Mouse (Mus musculus) neural tube, embryonic 14.5 days (tissue): ENCODE data around the gene Cxcl9. TPM values are rescaled to one million over a fixed set of nuclear protein-coding genes. Genes with fewer than 3 reads are reported as not detected.

Experiments used
- ATAC-seq: fragments of 200-750 bp; cut with Nextera tagmentation; 2 replicates; pipeline ENCODE4 v1.8.0; 2017; ENCODE audit warnings: low read depth, mild to moderate bottlenecking, moderate TSS enrichment, moderate library complexity
- H3K27ac ChIP-seq: fragments of 300-500 bp; sonication (generic); 2 replicates; pipeline ENCODE4 v1.5.1; 2014; ENCODE audit warnings: low read depth, mild to moderate bottlenecking, control low read depth, low read length, moderate library complexity, mixed read lengths
- H3K27me3 ChIP-seq: fragments of 300-500 bp; sonication (generic); 2 replicates; pipeline ENCODE4 v1.6.1; 2014; ENCODE audit warnings: low read length; ENCODE audit not compliant: control insufficient read depth, insufficient read depth
- H3K36me3 ChIP-seq: fragments of 300-500 bp; sonication (generic); 2 replicates; pipeline ENCODE4 v1.6.1; 2014; ENCODE audit warnings: low read length, mixed read lengths; ENCODE audit not compliant: control insufficient read depth, insufficient read depth
- H3K4me1 ChIP-seq: fragments of 300-500 bp; sonication (generic); 2 replicates; pipeline ENCODE4 v1.6.1; 2014; ENCODE audit warnings: low read length; ENCODE audit not compliant: control insufficient read depth, insufficient read depth
- H3K4me2 ChIP-seq: fragments of 300-500 bp; sonication (generic); 2 replicates; pipeline ENCODE4 v1.6.1; 2014; ENCODE audit warnings: mild to moderate bottlenecking, low read depth, low read length, control low read depth
- H3K4me3 ChIP-seq: fragments of 300-500 bp; sonication (generic); 2 replicates; pipeline ENCODE4 v1.5.1; 2014; ENCODE audit warnings: low read depth, low read length, control low read depth, mixed read lengths
- H3K9ac ChIP-seq: fragments of 300-500 bp; sonication (generic); replicated peaks from 2 replicates; pipeline ENCODE4 v1.6.1; 2014; ENCODE audit warnings: low read depth, mild to moderate bottlenecking, control low read depth, low read length, mixed read lengths
- H3K9me3 ChIP-seq: fragments of 300-500 bp; sonication (generic); 2 replicates; pipeline ENCODE4 v1.6.1; 2016; ENCODE audit warnings: low read length; ENCODE audit not compliant: control insufficient read depth
- WGBS: fragments of 180-500 bp; shearing (Covaris S2); extraction: QIAGEN DNeasy Blood & Tissue Kit; methylation state at CpG from one replicate; pipeline ENCODE4 v1.1.7; 2014; 5-methylcytosine and 5-hydroxymethylcytosine counted together
- polyA plus RNA-seq: library from polyadenylated mRNA; unstranded; fragments of >200 nt; fragmentation: Nextera tagmentation; extraction: Ambion mirVana; gene quantifications from 2 replicates; pipeline ENCODE4 v1.2.1, GENCODE M21; 2014

Gene Cxcl9
- polyA plus RNA-seq, 1 experiment from 2014 or later: not detected

DNA sequence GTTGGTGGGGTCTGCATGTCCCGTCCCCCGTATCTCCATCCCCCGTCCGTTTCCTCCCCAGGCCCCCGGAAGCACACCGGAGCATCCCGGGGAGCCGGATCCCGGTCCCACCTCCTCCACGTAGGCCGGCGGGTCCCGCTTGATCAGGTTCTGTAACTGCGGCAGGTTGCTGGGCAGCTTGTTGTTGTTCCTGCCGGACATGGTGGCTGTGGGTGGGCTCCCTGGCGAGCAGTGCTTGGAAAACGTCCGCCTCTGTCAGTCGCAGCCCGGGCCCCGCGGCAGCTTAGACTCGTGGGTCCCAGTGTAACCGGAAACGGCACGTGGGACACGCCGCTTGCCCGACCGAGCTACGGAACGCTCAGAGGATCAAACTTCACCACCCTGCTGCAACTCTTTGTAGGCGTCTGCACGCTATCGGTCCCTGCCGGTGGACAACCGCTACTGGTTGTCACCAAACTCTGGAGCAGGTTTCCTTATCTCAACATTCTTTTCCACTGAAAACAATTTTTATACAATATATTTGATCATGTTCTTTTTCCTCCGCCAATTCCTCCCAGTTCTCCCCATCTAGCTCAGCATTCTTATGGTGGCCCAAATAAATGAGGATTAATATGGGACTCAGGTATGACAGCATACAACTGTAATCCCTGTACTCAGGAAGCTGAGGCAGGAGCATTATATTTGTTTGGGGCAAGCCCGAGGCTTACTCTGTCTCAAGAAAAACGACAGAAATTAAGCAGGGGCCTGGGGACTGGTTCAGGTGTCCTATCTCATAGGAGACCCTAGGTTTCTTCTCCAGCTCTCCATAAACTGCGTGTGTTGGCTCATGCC lies 18.0 kb downstream of the Cxcl9 start, which contains the start of gene Sdad1:
Gene Sdad1 (minus strand): TSS at position 799 of the 831 bp plus-strand sequence.
- H3K36me3 ChIP-seq: peaks cover 3% of the 10 kb centered on the region
- H3K4me3 ChIP-seq: peak within 1 kb of the TSS; percentile 78
- WGBS: 3% methylated on average over 41 of the region's 41 CpGs
- peak within 1 kb of the TSS; percentile 62 for H3K9ac ChIP-seq
- no peaks in the 10 kb centered on the region for H3K9me3 ChIP-seq
- no peaks in the 10 kb centered on the region; the same call in 1 of the 2 replicates for H3K4me1 ChIP-seq
- peak within 1 kb of the TSS; percentile 70 for H3K4me2 ChIP-seq
- ATAC-seq: peak; percentile 97
- no peak within 1 kb of the TSS for H3K27ac ChIP-seq
- H3K27me3 ChIP-seq: no peaks in the 10 kb centered on the region; the same call in 1 of the 2 replicates

DNA sequence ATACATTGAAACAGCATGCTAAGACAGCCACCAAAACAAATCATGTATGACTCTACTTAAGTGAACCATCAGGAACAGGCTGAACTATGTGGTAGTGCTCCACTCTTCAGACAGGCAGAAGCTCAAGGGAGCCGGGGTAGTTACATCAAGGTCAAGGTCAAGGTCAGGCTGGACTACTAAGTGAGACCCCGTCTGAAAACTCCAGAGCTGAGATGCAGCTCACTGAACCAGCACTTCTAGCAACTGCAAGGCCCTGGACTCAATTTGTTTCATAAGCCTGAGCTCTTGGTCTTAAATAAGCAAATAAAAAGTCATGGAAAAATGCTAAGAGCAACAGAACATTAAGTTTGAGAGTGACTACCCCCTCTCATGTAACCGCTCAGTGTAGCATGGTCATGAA lies 23.6 kb downstream of the Cxcl9 start:
- no peak for ATAC-seq
- H3K36me3 ChIP-seq: peaks cover 42% of the 10 kb centered on the region
- no peaks in the 10 kb centered on the region; the same call in 1 of the 2 replicates for H3K27me3 ChIP-seq
- no peaks in the 10 kb centered on the region for H3K9me3 ChIP-seq
- no peak overlapping the region for H3K4me2 ChIP-seq
- no peak overlapping the region for H3K27ac ChIP-seq
- 87% methylated on average over 3 of the region's 3 CpGs for WGBS
- H3K4me1 ChIP-seq: no peaks in the 10 kb centered on the region; the same call in 1 of the 2 replicates
- H3K9ac ChIP-seq: no peak overlapping the region
- H3K4me3 ChIP-seq: no peak overlapping the region

DNA sequence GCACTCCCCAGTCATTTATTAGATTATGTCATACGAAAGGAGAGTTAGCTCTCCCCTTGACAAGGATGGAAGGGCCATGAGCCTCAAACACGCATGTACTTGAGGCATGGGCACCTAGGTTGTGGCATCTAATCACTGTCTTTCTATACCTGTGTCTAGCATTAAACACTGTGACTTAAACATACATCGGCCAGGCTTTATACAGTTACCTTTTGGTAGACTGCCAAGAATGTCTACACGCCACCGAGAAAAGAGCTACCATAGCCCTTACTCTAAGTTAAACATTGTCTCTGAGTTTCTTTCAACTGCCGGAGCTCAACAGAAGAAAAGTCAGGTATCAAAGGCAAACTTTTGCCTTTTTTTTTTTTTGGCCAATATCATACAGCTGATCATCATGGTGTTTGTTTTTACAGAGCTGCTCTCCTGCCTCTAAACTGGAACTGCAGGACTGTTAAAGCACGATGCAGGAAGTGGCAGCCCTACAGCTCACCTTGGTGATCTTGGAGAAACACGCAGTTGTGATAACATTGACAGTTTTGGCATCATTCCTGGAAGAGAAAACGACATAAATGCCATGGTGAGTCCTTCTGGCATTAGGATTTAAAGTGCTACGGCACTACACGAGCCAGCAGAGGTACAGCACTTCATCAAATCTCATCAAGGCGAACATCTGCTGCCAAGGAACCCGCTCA lies 25.6 kb downstream of the Cxcl9 start:
- ATAC-seq: no peak
- Histone ChIP-seq H3K9me3 (no peaks in the 10 kb centered on the region), H3K36me3 (peaks cover 49% of the 10 kb centered on the region), H3K27ac (no peak overlapping the region), H3K4me1 (no peaks in the 10 kb centered on the region), H3K4me3 (no peak overlapping the region), H3K9ac (no peak overlapping the region), H3K27me3 (no peaks in the 10 kb centered on the region), H3K4me2 (no peak overlapping the region)
- WGBS: 93% methylated on average over 13 of the region's 13 CpGs

DNA sequence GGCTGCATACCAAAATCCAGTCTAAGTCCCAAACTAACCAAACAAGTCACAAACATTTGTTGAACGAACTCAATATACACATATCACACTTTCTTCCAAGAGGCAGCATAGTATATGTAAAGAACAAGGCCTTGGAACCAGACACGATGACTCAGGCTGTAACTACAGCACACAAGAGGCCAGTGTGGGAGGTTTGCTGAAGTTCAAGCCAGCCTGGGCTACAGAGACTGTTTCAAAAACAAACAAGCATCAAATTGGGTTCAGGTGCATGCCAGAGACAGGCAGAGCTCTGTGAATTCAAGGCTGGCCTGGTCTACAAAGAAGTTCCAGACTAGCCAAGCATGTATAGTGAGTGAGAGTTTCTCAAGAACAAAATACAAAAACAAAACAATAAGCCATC lies 33.4 kb downstream of the Cxcl9 start:
- ATAC-seq: no peak
- Histone ChIP-seq H3K4me1 (no peaks in the 10 kb centered on the region), H3K4me3 (no peak overlapping the region), H3K9ac (no peak overlapping the region), H3K4me2 (no peak overlapping the region), H3K27ac (no peak overlapping the region), H3K9me3 (no peaks in the 10 kb centered on the region), H3K36me3 (peaks cover 66% of the 10 kb centered on the region), H3K27me3 (no peaks in the 10 kb centered on the region)
- whole genome bisulfite sequencing: 90% methylated on average over 2 of the region's 2 CpGs

DNA sequence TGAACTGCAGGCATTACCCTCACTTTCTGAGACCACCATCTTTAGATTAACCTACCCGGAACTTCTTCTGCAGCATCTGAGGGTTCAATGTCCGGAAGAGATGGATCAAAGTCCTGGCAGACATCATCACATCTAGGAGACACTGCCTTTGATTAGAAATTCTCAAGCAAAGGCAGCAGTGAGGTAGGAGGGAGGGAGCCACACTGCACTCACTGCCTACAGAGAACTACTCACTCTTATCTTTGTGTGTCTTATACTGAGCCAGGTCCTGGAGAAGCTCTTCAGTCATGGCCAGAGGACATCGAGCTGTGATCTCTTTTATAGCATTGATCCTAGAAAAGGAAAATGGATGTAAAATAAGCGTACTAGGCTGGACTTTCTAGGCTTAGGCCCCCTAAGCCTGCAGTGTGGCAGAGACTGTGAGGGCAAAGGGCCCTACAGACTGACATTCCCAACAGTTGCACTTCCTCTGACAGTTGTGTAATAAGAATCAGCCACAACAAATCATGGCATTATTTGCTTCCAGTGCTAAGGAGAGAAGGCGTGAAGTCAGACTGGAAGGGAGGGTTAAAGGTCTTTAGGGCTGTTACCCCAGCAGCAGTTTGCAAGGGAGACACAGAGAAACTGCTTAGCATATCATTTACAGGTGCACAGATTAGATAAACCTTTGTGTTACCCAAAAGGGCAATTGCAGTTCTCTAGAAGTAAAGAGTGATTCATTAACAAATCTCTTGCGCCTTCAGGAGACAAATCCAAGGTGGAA lies 36.0 kb downstream of the Cxcl9 start:
- no peak overlapping the region for H3K27ac ChIP-seq
- H3K4me2 ChIP-seq: no peak overlapping the region
- no peak overlapping the region for H3K4me3 ChIP-seq
- H3K27me3 ChIP-seq: no peaks in the 10 kb centered on the region
- no peak overlapping the region for H3K9ac ChIP-seq
- H3K9me3 ChIP-seq: no peaks in the 10 kb centered on the region
- H3K36me3 ChIP-seq: peaks cover 69% of the 10 kb centered on the region
- no peak for ATAC-seq
- no peaks in the 10 kb centered on the region for H3K4me1 ChIP-seq
- 92% methylated on average over 6 of the region's 6 CpGs for WGBS

- Histone ChIP-seq H3K9me3 (no peaks in the 10 kb centered on the region), H3K27me3 (no peaks in the 10 kb centered on the region), H3K36me3 (peaks cover 56% of the 10 kb centered on the region), H3K9ac (no peak overlapping the region), H3K27ac (no peak overlapping the region), H3K4me1 (no peaks in the 10 kb centered on the region), H3K4me3 (no peak overlapping the region), H3K4me2 (no peak overlapping the region)
- ATAC-seq: no peak
- 92% methylated on average over 6 of the region's 6 CpGs for WGBS
Measured at GRCm38 (mm10) chr5:92287840-92288239, 40.0 kb downstream of the Cxcl9 start.

- no peaks in the 10 kb centered on the region for H3K27me3 ChIP-seq
- no peak overlapping the region for H3K4me2 ChIP-seq
- WGBS: 78% methylated on average over 3 of the region's 3 CpGs
- H3K27ac ChIP-seq: no peak overlapping the region
- H3K4me1 ChIP-seq: peaks cover 5% of the 10 kb centered on the region; the same call in 1 of the 2 replicates
- H3K36me3 ChIP-seq: peaks cover 21% of the 10 kb centered on the region; the same call in 1 of the 2 replicates
- no peak overlapping the region for H3K9ac ChIP-seq
- H3K4me3 ChIP-seq: no peak overlapping the region
- H3K9me3 ChIP-seq: no peaks in the 10 kb centered on the region
- no peak for ATAC-seq
Measured at GRCm38 (mm10) chr5:92283107-92283506, 44.8 kb downstream of the Cxcl9 start.

DNA sequence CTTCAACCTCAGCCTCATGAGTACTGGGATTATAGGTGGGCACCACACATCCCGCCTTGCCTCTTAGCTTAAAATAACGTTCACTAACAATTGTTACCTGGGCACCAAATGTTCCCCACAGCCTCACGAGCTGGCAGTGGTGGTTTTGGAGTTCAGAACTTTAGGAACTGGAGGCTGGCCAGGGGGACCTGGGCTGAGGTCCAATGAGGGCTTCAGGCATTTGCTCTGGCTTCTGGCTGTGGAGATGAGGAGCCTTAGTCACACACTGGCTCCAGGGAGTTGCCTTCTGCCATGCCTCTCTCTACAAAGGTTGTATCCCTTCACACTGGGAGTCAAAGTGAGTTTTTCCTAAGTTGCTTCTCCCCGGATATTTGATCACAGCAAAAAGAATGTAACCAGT lies 45.3 kb downstream of the Cxcl9 start:
- H3K9ac ChIP-seq: no peak overlapping the region
- ATAC-seq: no peak

More for the DNA sequence above, 45.3 kb downstream of the Cxcl9 start:
- Histone ChIP-seq H3K4me3 (no peak overlapping the region), H3K36me3 (peaks cover 17% of the 10 kb centered on the region; the same call in 1 of the 2 replicates), H3K27me3 (no peaks in the 10 kb centered on the region), H3K4me1 (peaks cover 5% of the 10 kb centered on the region; the same call in 1 of the 2 replicates), H3K9me3 (no peaks in the 10 kb centered on the region), H3K27ac (no peak overlapping the region), H3K4me2 (no peak overlapping the region)
- WGBS: 87% methylated on average over 4 of the region's 4 CpGs
